Mouse (Mus musculus): ENCODE data around the gene Zfp276. TPM values are rescaled to one million over a fixed set of nuclear protein-coding genes. Genes with fewer than 3 reads are reported as not detected.

The Zfp276 gene
- total RNA-seq, 2 experiments from 2014 or later, result 26.4 to 29.2 TPM

DNA sequence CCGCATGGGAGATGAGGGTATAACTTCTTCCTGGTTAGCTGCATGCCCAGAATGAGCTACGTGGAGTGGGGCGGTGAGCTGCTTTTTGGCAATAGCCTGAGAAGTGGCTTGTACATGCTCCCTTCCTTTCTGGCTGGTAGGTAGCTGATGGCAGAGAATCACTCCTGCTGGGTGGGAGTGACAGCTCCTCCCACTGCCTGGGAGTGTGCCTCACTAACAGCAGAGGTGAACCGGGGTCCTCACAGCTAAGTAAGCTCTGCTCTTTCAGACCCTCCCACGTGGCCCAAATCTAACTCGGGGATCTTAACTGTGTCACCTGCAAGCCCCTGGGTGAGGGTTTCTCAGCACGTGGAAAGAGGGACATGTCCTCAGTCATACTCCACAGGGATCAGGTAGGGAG lies 21.4 kb upstream of the Zfp276 start:
- Histone ChIP-seq H3K27ac (peak overlapping the region; percentile 93), H3K4me3 (no peak overlapping the region)
- intact Hi-C loops (cut with DNase I), result no loop called here
- DNase-seq (ENCODE audit: extremely low spot score in 1 of 2, low spot score in 2 of 2), result peak in 1 of 2 experiments; percentile 34
- TF ChIP-seq CTCF (IDR thresholded peaks at IDR 0.05), result no peak

DNA sequence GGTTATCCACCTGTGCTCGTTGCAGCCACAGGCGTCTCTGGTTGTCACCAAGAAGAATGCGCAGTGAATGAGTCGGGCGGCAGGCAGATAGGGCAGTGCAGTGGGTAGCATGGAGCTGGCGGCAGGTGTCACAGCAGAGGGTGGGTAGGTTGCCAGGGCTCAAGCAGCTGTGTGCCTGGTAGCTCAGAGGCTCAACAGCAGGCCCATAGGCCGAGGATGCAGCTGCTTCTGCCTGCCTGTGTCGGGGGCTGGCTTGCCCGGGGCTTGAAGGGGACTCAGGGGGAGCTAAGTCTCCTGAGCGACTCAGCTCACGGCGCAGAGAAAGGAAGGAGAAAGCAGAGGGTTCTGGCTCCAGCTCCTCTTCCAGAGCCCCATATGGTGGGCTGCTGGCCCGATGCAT lies 20.7 kb upstream of the Zfp276 start:
- H3K4me3 ChIP-seq, result peak overlapping the region; percentile 74
- peak in 1 of 2 experiments; percentile 28 for DNase-seq (ENCODE audit: extremely low spot score in 1 of 2, low spot score in 2 of 2)
- TF ChIP-seq CTCF (IDR thresholded peaks at IDR 0.05), result no peak
- intact Hi-C loops (cut with DNase I), result no loop called here
- H3K27ac ChIP-seq, result peak overlapping the region; percentile 93

DNA sequence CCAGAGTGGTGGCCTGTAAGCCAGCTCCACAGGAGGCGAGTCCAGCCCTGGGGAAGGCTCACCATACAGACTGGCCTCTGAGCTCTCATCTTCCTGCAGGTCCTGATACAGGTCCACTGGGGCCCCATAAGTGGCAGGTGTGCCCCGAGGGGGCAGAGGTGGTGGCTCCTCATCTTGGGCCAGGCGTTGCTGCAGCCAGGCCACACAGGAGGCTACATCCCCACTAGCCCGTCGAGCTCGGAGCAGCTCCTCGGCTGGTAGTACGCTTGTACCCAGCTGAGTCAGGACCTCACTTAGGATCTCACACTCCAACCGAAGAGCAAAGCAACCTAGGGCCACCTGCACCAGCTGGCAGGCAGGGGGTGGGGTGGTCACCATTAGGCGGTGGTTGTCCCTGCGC lies 20.2 kb upstream of the Zfp276 start:
- H3K27ac ChIP-seq, result peak overlapping the region; percentile 93
- peak overlapping the region; percentile 74 for H3K4me3 ChIP-seq
- intact Hi-C loops (cut with DNase I), result no loop called here
- no peak for TF ChIP-seq CTCF (IDR thresholded peaks at IDR 0.05)
- peak; percentile 35 to 36 for DNase-seq (ENCODE audit: extremely low spot score in 1 of 2, low spot score in 2 of 2)

GRCm38 (mm10) chr8:123234918-123235519 lies 19.0 kb upstream of the Zfp276 start:
- TF ChIP-seq CTCF (IDR thresholded peaks at IDR 0.05), result no peak
- DNase-seq (ENCODE audit: extremely low spot score in 1 of 2, low spot score in 2 of 2), result peak; percentile 83 to 84
- Histone ChIP-seq H3K4me3 (peak overlapping the region; percentile 74), H3K27ac (peak overlapping the region; percentile 93)
- intact Hi-C loops (cut with DNase I), result loop anchor here (1.0 kb wide), 1 partner anchor 19 kb away; the partner anchor contains the start of genes Vps9d1 and Zfp276

DNA sequence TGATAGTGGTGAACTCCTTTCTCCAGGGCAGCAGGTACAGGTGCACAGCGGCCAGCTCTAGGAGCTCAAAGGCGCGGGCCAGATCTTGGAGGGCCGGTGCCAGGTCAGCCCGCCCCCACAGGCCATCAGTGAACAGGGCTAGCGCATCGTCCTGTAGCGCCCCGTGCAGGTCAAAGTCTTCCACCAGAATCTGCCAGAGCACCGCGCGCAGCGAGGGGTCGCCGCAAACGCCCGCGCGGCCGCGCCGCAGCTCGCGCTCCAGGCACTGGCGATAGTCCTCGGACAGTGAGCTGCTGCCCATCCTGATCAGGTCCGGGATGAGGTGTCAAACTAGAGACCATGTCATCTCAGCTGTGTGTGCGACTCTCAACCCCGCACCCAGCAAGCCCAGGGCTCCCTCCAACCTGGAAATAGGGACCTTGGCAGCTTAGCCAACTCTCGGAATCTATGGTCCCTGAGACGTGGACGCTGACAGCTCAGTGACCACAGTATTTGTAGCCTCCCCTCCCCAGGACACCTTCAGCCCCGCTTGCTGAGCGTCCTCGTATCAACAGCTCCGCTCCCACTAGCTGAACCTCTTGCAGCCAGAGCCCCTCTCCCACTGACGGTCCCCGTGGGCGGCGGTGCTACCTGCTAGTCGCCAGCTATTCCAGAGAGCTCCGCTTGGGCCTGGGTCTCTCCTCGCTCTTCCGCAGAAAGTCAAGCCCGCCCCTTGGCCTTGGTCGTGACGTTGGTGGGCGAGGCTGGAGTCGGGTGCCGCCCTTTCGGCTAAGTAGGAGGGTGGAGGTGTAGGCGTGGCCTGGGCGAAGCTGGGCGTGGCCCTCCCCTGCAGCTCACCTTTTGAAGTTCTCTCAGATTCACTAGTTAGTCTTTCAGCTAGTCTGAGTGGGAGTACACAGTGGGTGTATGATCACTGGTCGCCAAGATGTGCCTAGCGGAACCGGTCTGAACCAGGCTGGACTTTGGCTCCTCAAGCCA lies 18.2 kb upstream of the Zfp276 start, which contains the start of gene Spata2l:
Gene Spata2l, minus strand, starts transcription at position 714 of the 978 bp plus-strand sequence.
- intact Hi-C loops (cut with DNase I), result loop anchor here (1.0 kb wide), 1 partner anchor 18 kb away; the partner anchor contains the start of genes Vps9d1 and Zfp276
- DNase-seq (ENCODE audit: extremely low spot score in 1 of 2, low spot score in 2 of 2), result peak; percentile 83 to 87
- H3K4me3 ChIP-seq, result peak within 1 kb of the TSS; percentile 74
- peak within 1 kb of the TSS; percentile 93 for H3K27ac ChIP-seq
- TF ChIP-seq CTCF (IDR thresholded peaks at IDR 0.05), result peak; percentile 22

GRCm38 (mm10) chr8:123239398-123239797 lies 14.6 kb upstream of the Zfp276 start:
- Histone ChIP-seq H3K27ac (peak overlapping the region; percentile 44; the same call in 1 of the 2 replicates), H3K4me3 (no peak overlapping the region)
- TF ChIP-seq CTCF (IDR thresholded peaks at IDR 0.05), result no peak
- no peak for DNase-seq (ENCODE audit: extremely low spot score in 1 of 2, low spot score in 2 of 2)
- intact Hi-C loops (cut with DNase I), result no loop called here

- no peak for DNase-seq (ENCODE audit: extremely low spot score in 1 of 2, low spot score in 2 of 2)
- no peak for TF ChIP-seq CTCF (IDR thresholded peaks at IDR 0.05)
- intact Hi-C loops (cut with DNase I), result no loop called here
- no peak overlapping the region for H3K4me3 ChIP-seq
- H3K27ac ChIP-seq, result no peak overlapping the region
Observed at GRCm38 (mm10) chr8:123242107-123242923, 11.7 kb upstream of the Zfp276 start.

- TF ChIP-seq CTCF (IDR thresholded peaks at IDR 0.05), result no peak; the same call in 1 of the 2 replicates
- H3K27ac ChIP-seq, result no peak overlapping the region
- intact Hi-C loops (cut with DNase I), result no loop called here
- H3K4me3 ChIP-seq, result no peak overlapping the region
- no peak for DNase-seq (ENCODE audit: extremely low spot score in 1 of 2, low spot score in 2 of 2)
Observed at GRCm38 (mm10) chr8:123243053-123243452, 10.9 kb upstream of the Zfp276 start.

DNA sequence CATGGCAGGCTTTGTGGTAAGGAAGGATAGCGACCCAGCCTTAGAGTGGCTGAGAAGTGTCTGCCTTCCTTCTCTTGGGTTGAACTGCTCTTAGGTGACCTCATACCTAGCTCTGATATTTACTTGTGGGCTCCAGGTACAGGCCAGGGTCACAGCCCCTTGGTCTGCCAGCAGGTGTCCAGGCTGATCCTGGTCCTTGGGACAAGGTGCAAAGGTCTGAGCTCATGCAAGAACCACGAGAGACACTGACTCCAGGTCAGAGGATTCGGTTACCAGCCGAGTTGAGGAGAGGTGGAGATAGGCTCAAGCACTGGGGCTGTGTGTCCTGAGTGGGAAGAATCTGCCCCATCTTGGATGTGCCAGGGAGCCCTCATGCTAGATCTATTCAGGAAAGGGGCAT lies 9.6 kb upstream of the Zfp276 start:
- intact Hi-C loops (cut with DNase I), result no loop called here
- DNase-seq (ENCODE audit: extremely low spot score in 1 of 2, low spot score in 2 of 2), result no peak
- Histone ChIP-seq H3K27ac (no peak overlapping the region), H3K4me3 (no peak overlapping the region)
- no peak for TF ChIP-seq CTCF (IDR thresholded peaks at IDR 0.05)

DNA sequence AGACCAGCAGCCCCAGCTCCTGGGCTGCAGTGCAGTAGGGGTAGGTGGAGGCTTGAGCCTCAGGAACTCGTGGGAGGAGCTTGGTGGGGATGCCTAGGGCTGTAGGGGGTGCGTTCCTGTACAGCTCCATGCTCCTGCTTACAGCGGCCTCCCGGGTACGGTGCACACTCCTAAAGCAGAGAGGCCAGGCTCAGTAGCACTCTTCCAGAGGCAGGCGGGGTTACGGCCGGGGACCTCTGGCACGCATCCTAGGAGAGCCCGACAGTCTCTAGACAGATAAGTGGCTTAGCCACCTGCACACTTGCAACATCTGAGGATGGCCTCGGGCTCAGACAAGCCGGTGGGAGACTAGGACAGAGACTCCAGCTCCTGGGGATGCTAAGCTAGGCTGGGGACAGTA lies 8.5 kb upstream of the Zfp276 start:
- Histone ChIP-seq H3K27ac (no peak overlapping the region), H3K4me3 (no peak overlapping the region)
- intact Hi-C loops (cut with DNase I), result no loop called here
- no peak for TF ChIP-seq CTCF (IDR thresholded peaks at IDR 0.05)
- no peak for DNase-seq (ENCODE audit: extremely low spot score in 1 of 2, low spot score in 2 of 2)

DNA sequence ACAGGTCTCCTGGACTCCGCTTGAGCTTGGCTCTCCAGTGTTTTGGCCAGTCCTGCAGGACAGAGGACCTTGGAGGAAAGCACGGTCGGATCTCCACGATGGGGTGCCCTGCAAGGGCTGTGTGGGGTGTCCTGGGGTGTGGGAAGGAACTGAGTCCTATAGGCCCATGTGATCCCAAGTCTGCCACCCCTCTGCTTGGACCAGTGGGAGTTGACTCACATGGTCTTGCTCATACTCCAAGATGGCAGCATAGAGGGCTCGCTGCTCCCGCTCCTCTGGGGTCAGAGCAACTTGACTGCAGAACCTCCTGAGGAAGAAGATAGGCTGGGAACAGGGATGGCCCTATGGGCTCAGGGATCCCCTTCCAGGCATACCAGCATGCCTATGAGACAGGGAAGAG lies 6.2 kb upstream of the Zfp276 start:
- no peak for TF ChIP-seq CTCF (IDR thresholded peaks at IDR 0.05)
- intact Hi-C loops (cut with DNase I), result no loop called here
- H3K27ac ChIP-seq, result no peak overlapping the region
- H3K4me3 ChIP-seq, result no peak overlapping the region
- DNase-seq (ENCODE audit: extremely low spot score in 1 of 2, low spot score in 2 of 2), result no peak
